Mouse (Mus musculus): ENCODE data around the gene Mob1a. TPM values are rescaled to one million over a fixed set of nuclear protein-coding genes. Genes with fewer than 3 reads are reported as not detected.

Gene Mob1a
- polyA plus RNA-seq, 1 experiment from 2014 or later = 27.3 TPM

GRCm38 (mm10) chr6:83363075-83363474, 37.3 kb downstream of the Mob1a start:
- ATAC-seq (ENCODE audit: low FRiP score) = no peak
- H3K9ac ChIP-seq = no peak overlapping the region
- 93% methylated on average over 12 of the region's 12 CpGs for WGBS
- no peak overlapping the region for H3K4me3 ChIP-seq
- H3K36me3 ChIP-seq = peaks cover 66% of the 10 kb centered on the region
- H3K27ac ChIP-seq = no peak overlapping the region
- H3K27me3 ChIP-seq = no peaks in the 10 kb centered on the region
- no peaks in the 10 kb centered on the region for H3K4me1 ChIP-seq (replicated peaks)
- no peaks in the 10 kb centered on the region for H3K9me3 ChIP-seq
- H3K4me2 ChIP-seq = no peak overlapping the region

- no peak overlapping the region for H3K9ac ChIP-seq
- H3K4me1 ChIP-seq (replicated peaks) = no peaks in the 10 kb centered on the region
- no peak for ATAC-seq (ENCODE audit: low FRiP score)
- no peak overlapping the region for H3K4me2 ChIP-seq
- 94% methylated on average over 21 of the region's 21 CpGs for WGBS
- no peak overlapping the region for H3K27ac ChIP-seq
- H3K36me3 ChIP-seq = peaks cover 92% of the 10 kb centered on the region
- no peak overlapping the region for H3K4me3 ChIP-seq
- H3K27me3 ChIP-seq = no peaks in the 10 kb centered on the region
- no peaks in the 10 kb centered on the region for H3K9me3 ChIP-seq
Observed at GRCm38 (mm10) chr6:83370316-83370965, 44.6 kb downstream of the Mob1a start.

GRCm38 (mm10) chr6:83371350-83371749, 45.5 kb downstream of the Mob1a start:
- Histone ChIP-seq H3K27ac (no peak overlapping the region), H3K9me3 (no peaks in the 10 kb centered on the region), H3K36me3 (peaks cover 97% of the 10 kb centered on the region), H3K4me2 (no peak overlapping the region), H3K4me3 (no peak overlapping the region), H3K4me1 (replicated peaks) (no peaks in the 10 kb centered on the region), H3K27me3 (no peaks in the 10 kb centered on the region), H3K9ac (no peak overlapping the region)
- 90% methylated on average over 3 of the region's 3 CpGs for WGBS
- no peak for ATAC-seq (ENCODE audit: low FRiP score)

GRCm38 (mm10) chr6:83373704-83374300, 48.0 kb downstream of the Mob1a start:
- Histone ChIP-seq H3K9me3 (no peaks in the 10 kb centered on the region), H3K4me2 (no peak overlapping the region), H3K4me1 (replicated peaks) (no peaks in the 10 kb centered on the region), H3K9ac (no peak overlapping the region), H3K4me3 (no peak overlapping the region), H3K36me3 (peaks cover 99% of the 10 kb centered on the region), H3K27ac (no peak overlapping the region), H3K27me3 (no peaks in the 10 kb centered on the region)
- ATAC-seq (ENCODE audit: low FRiP score) = no peak
- WGBS = 84% methylated on average over 9 of the region's 9 CpGs

GRCm38 (mm10) chr6:83381510-83382491, 56.0 kb downstream of the Mob1a start:
- WGBS = 89% methylated on average over 10 of the region's 10 CpGs
- Histone ChIP-seq H3K4me3 (no peak overlapping the region), H3K9ac (no peak overlapping the region), H3K27ac (no peak overlapping the region), H3K4me1 (replicated peaks) (no peaks in the 10 kb centered on the region), H3K36me3 (peaks cover 88% of the 10 kb centered on the region), H3K9me3 (no peaks in the 10 kb centered on the region), H3K27me3 (no peaks in the 10 kb centered on the region), H3K4me2 (no peak overlapping the region)
- ATAC-seq (ENCODE audit: low FRiP score) = no peak

- Histone ChIP-seq H3K4me3 (no peak overlapping the region), H3K4me2 (no peak overlapping the region), H3K27ac (no peak overlapping the region), H3K4me1 (replicated peaks) (peaks cover 12% of the 10 kb centered on the region; the same call in 1 of the 2 replicates), H3K9ac (no peak overlapping the region), H3K36me3 (peaks cover 53% of the 10 kb centered on the region), H3K9me3 (no peaks in the 10 kb centered on the region), H3K27me3 (no peaks in the 10 kb centered on the region)
- ATAC-seq (ENCODE audit: low FRiP score) = no peak
- 93% methylated on average over 9 of the region's 9 CpGs for WGBS
Observed at GRCm38 (mm10) chr6:83385569-83386090, 59.8 kb downstream of the Mob1a start.

GRCm38 (mm10) chr6:83392166-83392780, 66.5 kb downstream of the Mob1a start:
- ATAC-seq (ENCODE audit: low FRiP score) = no peak
- Histone ChIP-seq H3K4me2 (no peak overlapping the region), H3K36me3 (peaks cover 30% of the 10 kb centered on the region), H3K9ac (no peak overlapping the region), H3K4me3 (no peak overlapping the region), H3K9me3 (no peaks in the 10 kb centered on the region), H3K27me3 (no peaks in the 10 kb centered on the region), H3K27ac (no peak overlapping the region), H3K4me1 (replicated peaks) (peaks cover 17% of the 10 kb centered on the region; the same call in 1 of the 2 replicates)
- 95% methylated on average over 8 of the region's 8 CpGs for WGBS

Other genes starting within 250 kb of the Mob1a start
- gene Pcgf1, start 248.1 kb upstream of the Mob1a start, polyA plus RNA-seq (2015; fragmentation: Nextera tagmentation; extraction: Ambion mirVana) = 45.6 and 47.1 TPM in 2 replicates
- 0.41 TPM in 1 of 2 replicates, not detected in the other for gene Lbx2, start 239.6 kb upstream of the Mob1a start, polyA plus RNA-seq (2015; fragmentation: Nextera tagmentation; extraction: Ambion mirVana)
- 3.0 and 5.9 TPM in 2 replicates for gene Ccdc142, start 224.4 kb upstream of the Mob1a start, polyA plus RNA-seq (2015; fragmentation: Nextera tagmentation; extraction: Ambion mirVana)
- 4.0 and 4.4 TPM in 2 replicates for gene Gm42688, start 224.4 kb upstream of the Mob1a start, polyA plus RNA-seq (2015; fragmentation: Nextera tagmentation; extraction: Ambion mirVana)
- 123 TPM in 2 replicates for gene Mrpl53, start 217.0 kb upstream of the Mob1a start, polyA plus RNA-seq (2015; fragmentation: Nextera tagmentation; extraction: Ambion mirVana)
- gene Mogs, start 210.5 kb upstream of the Mob1a start, polyA plus RNA-seq (2015; fragmentation: Nextera tagmentation; extraction: Ambion mirVana) = 21.5 and 25.7 TPM in 2 replicates
- 216 and 227 TPM in 2 replicates for gene Wbp1, start 204.5 kb upstream of the Mob1a start, polyA plus RNA-seq (2015; fragmentation: Nextera tagmentation; extraction: Ambion mirVana)
- gene Ino80b, start 200.6 kb upstream of the Mob1a start, polyA plus RNA-seq (2015; fragmentation: Nextera tagmentation; extraction: Ambion mirVana) = 13.4 and 14.1 TPM in 2 replicates
- 15.9 and 16.6 TPM in 2 replicates for gene Rtkn, start 190.6 kb upstream of the Mob1a start, polyA plus RNA-seq (2015; fragmentation: Nextera tagmentation; extraction: Ambion mirVana)
- 15.2 and 15.5 TPM in 2 replicates for gene Wdr54, start 169.6 kb upstream of the Mob1a start, polyA plus RNA-seq (2015; fragmentation: Nextera tagmentation; extraction: Ambion mirVana)
- gene 1700003E16Rik, start 169.6 kb upstream of the Mob1a start, polyA plus RNA-seq (2015; fragmentation: Nextera tagmentation; extraction: Ambion mirVana) = 4.3 and 6.0 TPM in 2 replicates
- 142 and 147 TPM in 2 replicates for gene Dctn1, start 160.1 kb upstream of the Mob1a start, polyA plus RNA-seq (2015; fragmentation: Nextera tagmentation; extraction: Ambion mirVana)
- 2.3 and 5.4 TPM in 2 replicates for gene Slc4a5, start 106.2 kb upstream of the Mob1a start, polyA plus RNA-seq (2015; fragmentation: Nextera tagmentation; extraction: Ambion mirVana)
- 23.8 and 26.3 TPM in 2 replicates for gene Mthfd2, start 108 bp upstream of the Mob1a start, polyA plus RNA-seq (2015; fragmentation: Nextera tagmentation; extraction: Ambion mirVana)
- 62.2 and 68.7 TPM in 2 replicates for gene Bola3, start 23.1 kb downstream of the Mob1a start, polyA plus RNA-seq (2015; fragmentation: Nextera tagmentation; extraction: Ambion mirVana)
- gene Tet3, start 133.1 kb downstream of the Mob1a start, polyA plus RNA-seq (2015; fragmentation: Nextera tagmentation; extraction: Ambion mirVana) = 69.8 and 75.4 TPM in 2 replicates
- 69.1 and 69.7 TPM in 2 replicates for gene Dguok, start 181.0 kb downstream of the Mob1a start, polyA plus RNA-seq (2015; fragmentation: Nextera tagmentation; extraction: Ambion mirVana)
- 2.0 and 2.8 TPM in 2 replicates for gene Actg2, start 210.2 kb downstream of the Mob1a start, polyA plus RNA-seq (2015; fragmentation: Nextera tagmentation; extraction: Ambion mirVana)
- gene Stambp, start 246.7 kb downstream of the Mob1a start, polyA plus RNA-seq (2015; fragmentation: Nextera tagmentation; extraction: Ambion mirVana) = 50.1 and 51.4 TPM in 2 replicates

All from hindbrain, embryonic 13.5 days (tissue).